Mouse (Mus musculus) E14TG2a.4 (cell line): ENCODE data around the gene Cuedc2.

Experiments used
- CTCF ChIP-seq: conservative IDR thresholded peaks from 2 replicates; pipeline ENCODE4 v1.5.1; 2014; ENCODE audit warnings: low read length
- NANOG ChIP-seq: IDR thresholded peaks from 2 replicates; pipeline ENCODE4 v1.6.1; 2014; ENCODE audit warnings: borderline replicate concordance, low read length, mixed read lengths

DNA sequence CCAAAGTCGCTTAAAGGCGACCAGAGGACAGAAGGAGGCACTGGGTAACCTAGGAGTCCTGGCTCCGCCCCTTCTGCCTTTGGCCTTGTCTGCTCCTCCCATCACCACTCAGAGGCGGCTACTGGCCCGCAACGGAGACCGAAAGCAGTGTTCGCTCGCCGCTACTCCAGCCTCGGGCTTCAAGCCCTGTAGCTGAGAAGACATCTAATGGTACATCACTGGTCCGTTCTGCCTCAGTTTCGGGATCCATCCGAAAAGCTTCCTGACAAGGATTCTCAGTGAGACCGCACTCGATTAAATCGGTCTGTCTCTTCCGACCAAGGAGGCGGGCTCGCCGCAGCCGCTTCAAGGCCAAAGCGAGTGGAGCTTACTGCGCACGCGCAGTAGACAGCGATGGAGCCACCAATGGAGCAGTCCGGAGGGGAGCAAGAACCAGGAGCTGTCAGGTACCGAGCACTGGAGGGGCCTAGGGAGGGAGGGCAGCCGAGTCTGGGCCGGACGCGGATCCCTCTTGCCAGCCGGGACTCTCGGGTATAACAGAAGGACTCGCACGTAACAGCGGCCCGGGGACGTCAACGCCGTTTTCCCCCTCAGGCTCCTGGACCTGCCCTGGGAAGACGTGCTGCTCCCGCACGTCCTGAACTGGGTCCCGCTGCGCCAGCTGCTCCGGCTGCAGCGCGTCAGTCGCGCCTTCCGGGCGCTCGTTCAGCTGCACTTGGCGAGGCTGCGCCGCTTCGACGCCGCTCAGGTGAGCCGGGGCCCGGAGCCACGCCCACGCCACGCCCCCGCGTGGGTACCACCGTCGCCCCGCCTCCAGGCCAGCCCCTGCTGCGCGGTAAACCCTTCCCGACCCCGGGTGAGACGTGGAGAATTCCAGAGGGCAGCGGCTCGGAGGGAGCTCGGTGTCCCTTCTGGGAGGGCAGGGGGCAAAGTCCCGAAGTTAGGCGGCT is 10.1 kb downstream of the Cuedc2 start, which contains the start of gene Fbxl15:
- no peak for TF ChIP-seq CTCF
- TF ChIP-seq NANOG, result no peak
